Mouse (Mus musculus): ENCODE measurements around the gene Col1a1.
A peak's percentile ranks its signal among the peaks of the same experiment; 100 is the strongest.
"Not testable (repeated sequence)": the region's sequence is repeated elsewhere in the genome, so short reads cannot be mapped to it uniquely, and the experiment has no call there.

Col1a1 gene

DNA sequence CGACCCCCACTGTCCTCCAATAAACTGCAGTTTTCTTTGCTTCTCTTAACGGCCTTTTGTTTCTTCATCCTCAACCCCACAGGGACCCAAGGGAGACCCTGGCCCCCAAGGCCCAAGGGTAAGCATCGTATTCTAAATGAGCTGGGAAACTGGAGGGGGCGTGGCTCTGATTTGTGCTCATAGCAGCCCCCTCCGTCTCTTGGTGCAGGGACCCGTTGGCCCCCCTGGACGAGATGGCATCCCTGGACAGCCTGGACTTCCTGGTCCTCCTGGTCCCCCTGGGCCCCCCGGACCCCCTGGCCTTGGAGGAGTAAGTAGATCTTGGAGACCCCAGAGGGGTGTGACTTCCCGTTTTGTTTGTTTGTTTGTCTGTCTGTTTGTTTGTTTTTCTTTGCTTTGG is 2.3 kb downstream of the Col1a1 start:
- DNase-seq, result no peak

DNA sequence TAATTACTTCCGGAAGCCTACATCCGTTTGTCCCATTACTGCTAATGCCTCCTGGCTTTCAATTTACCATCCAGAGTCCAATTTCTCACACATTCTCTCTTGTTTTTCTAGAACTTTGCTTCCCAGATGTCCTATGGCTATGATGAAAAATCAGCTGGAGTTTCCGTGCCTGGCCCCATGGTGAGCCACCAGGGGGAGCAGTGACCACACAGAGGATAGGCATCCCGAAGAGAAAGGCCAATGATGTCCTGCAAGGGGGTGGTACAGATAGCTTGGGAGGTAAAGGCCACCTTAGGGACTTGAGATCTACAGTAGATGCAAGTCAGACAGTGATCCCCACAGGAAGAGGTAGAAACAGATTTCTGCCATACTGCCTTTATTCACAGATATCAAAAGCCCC is 3.3 kb downstream of the Col1a1 start:
- DNase-seq, result peak; percentile 89 to 90

DNA sequence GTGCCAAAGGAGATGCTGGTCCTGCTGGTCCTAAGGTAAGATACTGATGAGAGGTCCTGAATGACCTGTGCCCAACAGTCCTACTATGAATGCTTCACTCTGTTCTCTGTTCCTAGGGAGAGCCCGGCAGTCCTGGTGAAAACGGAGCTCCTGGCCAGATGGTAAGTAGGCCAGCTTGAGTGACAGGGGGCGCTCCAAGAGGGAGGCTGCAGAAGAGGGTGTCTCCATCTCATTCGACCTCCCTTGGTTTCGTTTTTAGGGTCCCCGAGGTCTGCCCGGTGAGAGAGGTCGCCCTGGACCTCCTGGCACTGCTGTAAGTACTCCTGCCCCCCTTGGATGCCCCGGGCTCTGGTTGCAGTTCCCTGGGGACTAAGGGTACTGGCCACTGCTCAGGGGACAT is 5.1 kb downstream of the Col1a1 start:
- DNase-seq, result no peak

DNA sequence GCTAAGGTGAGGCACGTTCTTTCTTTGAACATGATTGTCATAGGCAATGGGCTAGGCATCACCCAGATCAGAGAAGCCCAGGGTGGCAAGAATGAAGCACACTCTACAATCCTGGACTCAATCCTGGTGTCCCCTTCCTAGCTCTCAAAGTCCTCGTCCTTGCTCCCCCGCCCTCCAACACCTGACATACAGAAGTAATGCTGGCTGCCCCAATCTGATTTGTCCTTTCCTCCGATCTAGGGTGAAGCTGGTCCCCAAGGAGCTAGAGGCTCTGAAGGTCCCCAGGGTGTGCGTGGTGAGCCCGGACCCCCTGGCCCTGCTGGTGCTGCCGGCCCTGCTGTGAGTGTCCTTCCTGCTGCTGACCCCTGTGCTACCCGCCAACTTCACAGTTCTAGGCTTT is 5.8 kb downstream of the Col1a1 start:
- no peak for DNase-seq

DNA sequence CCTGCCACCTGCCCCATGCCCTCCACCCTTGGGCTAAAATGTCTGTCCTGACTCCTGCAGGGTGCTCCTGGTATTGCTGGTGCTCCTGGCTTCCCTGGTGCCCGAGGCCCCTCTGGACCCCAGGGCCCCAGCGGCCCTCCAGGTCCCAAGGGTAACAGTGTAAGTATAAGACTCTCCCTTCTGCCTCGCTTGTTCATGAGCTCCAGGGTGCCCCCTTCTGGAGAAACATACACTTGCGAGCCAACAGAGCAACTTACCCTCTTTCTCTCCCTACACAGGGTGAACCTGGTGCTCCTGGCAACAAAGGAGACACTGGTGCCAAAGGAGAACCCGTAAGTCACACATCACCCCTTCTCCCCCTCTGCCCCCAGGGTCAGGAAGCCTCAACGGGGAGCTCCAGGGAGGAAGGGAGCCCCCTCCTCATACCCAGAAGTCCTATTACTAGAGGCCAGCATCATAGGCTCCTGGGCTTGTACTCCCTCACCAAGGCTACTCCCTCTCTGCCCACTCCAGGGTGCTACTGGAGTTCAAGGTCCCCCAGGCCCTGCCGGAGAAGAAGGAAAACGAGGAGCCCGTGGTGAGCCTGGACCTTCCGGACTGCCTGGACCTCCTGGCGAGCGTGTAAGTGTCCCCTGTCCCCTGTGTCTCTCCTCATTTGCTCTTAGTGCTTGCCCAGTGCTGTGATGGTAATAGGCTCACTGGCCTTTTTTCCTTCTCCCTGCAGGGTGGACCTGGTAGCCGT is 6.4 kb downstream of the Col1a1 start:
- peak; percentile 63 to 70 for DNase-seq

DNA sequence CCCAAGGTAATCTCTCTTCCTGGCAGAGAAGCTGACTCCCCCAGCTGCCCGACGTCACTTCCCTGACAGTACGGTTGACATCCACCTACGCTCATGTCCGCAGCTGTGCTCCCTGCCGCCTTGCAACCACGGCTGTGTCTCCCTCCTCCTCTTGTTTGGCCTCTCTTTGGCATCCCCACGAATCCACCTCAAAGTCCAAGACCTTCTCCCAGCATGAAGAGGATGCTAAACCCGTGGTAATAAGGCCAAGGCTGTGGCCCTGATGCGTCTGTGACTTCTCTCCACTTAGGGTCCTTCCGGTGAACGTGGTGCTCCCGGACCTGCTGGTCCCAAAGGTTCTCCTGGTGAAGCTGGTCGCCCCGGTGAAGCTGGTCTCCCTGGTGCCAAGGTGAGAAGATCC is 7.0 kb downstream of the Col1a1 start:
- no peak for DNase-seq

DNA sequence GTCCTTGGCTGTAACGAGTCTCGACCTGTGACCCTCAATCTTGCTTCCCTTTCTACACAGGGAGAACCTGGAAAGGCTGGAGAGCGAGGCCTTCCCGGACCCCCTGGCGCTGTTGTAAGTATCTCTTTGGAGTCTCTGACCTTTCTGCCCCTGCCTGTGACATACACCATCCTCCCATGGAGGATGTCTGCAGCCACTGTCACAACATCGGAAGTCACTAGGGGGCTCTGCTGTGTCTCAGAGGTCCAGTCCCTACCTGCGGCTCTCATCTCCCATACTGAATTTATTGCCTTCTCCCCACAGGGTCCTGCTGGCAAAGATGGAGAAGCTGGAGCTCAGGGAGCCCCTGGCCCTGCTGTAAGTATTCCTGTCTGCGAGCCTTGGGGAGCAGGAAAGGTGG is 8.3 kb downstream of the Col1a1 start:
- DNase-seq, result no peak

DNA sequence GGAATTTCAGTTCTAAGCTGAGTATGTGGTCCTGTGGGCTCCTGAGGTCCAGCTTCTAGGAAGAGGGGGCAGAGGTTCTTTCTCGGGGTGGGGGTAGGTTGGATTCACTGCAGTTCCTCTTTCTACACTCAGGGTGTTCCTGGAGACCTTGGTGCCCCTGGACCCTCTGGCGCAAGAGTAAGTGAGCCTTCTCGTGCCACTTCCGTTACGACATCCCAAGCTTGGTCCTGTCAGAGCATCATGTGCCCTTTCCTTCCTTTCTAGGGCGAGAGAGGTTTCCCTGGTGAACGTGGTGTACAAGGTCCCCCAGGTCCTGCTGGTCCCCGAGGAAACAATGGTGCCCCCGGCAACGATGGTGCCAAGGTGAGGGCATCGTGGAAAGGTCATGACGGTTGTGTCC is 9.2 kb downstream of the Col1a1 start:
- no peak for DNase-seq

DNA sequence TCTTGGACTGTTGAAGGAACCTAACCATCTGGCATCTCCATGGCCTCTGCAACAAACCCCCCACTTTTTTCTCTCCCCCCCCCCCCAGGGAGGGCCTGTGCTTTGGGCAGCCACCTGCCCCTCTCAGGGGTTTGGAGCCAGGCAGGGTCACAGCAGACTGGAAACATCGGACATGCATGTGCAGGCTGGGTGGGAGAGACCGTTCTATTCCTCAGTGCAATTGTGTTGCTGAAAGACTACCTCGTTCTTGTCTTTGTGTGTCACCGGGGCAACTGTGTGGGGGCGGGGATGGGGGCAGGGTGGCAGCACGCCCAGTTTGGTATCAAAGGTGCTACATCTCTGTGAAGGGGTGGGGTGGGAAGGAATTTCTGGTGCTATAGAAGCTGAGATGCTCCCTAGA is 16.1 kb downstream of the Col1a1 start:
- no peak for DNase-seq

DNA sequence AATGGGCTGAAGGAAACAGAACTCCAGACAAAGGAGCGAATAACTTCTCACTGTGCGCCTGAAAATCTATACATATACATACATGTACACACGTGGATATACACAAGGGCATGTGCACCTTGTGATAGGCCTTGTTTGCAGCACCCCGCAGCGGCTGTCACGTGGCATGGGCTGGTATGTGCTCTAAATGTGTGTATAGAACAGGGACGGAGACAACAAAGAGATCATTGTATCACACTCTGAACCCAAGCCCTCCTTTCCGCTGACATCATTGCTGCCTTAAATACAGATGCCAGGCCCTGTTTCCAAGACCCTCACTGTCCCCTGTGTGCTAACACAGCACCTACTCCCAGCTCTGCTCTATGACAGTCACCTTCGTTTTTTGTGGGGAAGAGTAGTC is 19.1 kb downstream of the Col1a1 start:
- no peak for DNase-seq

DNA sequence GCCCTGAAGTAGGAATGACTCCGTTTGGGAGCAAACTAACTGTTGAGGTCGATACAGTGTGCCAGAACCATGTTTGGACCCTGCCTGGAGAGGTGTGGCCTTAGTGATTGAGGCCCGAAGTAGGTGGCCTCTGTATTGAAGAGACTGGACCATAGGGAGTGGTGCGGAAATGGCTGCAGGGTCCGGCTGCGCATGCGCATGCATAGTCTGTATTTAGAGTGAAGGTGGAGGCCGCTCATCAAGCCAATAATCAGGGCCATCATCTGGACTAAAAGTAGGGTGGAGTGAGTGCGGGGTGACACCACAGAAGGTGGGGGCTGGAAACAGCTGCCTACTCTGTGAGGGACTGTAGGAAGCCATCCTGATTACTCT is 21.7 kb downstream of the Col1a1 start:
- DNase-seq, result peak; percentile 41 to 57

DNA sequence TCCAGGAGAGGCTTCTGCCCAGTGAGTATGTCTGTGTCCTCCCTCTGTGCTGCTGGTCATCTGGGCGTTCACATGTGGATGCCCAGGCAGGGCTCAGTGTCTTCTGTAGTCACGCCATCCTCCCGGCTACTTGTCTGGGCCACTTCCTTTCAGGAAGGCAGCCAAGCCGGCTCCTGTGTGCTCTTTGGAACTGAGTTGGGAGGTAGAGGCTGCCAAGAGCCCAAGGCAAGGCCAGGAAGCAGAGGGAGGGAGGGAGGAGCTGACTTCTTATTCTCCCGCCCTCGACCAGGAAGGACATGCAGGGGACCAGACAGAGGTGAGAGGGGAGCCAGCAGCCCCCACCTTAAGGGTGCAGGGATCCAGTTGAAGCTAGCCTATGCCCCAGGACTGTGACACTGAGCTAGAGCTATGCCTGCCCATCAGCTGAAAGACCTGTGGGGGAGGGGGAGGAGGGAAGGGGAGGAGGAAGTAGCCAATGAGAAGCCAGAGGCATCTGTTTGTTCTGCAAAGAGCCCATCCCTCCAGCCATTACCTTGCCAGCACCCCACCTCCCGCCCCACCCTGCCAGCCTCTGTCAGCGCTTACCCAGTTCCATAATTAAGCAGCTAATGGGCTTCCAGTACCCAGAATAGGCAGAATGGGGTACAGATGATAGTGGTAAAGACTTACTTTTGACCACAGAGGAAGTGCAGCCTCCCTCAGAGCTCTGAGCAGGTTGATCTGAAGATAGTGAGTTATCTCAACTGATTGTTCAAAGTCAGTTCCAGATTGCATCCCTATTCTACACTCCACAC is 22.2 kb downstream of the Col1a1 start:
- DNase-seq, result peak; percentile 70 to 82

DNA sequence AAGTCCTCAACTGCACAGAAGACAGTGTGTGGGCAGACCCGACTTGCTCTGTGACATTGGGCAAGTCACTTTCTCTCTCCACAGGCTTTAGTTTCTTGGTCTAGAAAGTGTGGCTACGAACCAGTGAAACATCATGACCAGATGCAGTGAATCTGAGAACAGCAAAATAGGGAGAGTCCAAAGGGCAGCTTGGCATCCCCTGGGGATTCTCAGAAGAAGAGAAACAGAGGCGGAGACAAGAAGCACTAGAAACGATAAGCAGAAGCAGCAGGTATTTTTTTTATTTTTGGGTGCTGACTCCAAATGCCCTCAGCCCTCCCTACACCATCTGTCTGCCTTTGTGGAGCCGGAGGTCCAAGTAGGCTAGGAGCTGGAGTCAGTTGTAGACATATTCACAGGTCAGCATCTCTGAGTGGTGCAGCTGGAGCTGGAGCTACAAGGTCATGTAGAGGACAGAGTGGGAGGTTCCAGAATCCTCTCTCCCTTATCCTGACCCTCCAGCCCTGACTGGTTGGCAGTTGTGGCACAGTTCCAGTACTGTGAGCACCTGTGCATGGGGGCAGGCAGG is 26.6 kb downstream of the Col1a1 start:
- DNase-seq, result no peak

DNA sequence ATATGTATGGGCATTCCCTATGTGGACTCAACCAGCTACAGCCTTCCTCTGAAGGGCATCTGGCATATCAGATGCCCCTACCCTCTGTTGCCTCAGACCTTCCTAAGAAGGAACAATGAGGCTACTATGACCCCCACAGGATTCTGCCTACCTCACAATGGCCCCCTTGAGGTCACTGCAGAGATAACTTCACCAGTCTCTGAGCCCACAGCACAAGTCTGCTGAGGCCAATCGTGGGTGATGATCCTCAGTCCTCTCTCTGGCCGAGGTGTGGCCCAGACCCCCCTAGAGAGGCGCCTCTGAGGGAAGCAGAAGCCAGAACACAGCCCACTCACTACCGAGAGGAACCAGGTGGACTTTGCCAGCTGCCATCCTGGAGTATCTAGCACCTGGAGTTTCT is 31.4 kb downstream of the Col1a1 start, which contains the start of gene Hils1:
Hils1 (plus strand) TSS at position 175 of the 400 bp plus-strand sequence.
- no peak for DNase-seq

DNA sequence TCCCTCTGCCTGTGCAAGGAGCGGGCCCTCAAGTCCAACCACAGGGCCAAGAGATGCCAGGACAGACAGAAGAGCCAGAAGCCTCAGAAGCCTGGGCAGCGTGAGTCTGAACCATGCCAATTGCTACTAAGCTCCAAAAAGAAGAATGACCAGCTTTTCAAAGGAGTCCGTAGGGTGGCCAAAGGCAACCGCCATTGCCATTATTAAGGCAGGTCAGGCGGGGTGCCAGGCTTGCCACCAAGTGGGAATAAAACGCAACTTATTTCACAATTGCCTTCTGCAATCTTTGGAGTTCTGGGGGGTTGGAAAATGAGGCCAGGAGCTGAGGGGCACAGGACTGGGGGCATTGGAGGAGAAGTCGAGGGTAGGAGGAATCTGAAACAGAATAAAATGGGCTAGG is 32.2 kb downstream of the Col1a1 start:
- DNase-seq, result no peak

DNA sequence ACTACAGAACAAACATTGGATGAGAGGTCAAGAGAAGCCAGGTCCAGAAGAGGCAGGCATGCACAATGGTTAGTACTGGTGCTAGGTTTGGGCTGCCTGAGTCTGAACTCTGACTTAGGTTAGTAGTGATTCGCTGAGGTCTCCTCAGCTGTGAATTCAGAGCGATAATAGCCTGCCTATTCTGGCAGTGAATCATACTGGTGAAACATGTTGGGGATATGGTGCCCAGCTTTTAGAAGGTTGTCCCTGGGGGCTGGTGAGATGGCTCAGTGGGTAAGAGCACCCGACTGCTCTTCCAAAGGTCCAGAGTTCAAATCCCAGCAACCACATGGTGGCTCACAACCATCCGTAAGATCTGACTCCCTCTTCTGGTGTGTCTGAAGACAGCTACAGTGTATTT is 33.7 kb downstream of the Col1a1 start:
- not testable (repeated sequence) for DNase-seq

DNA sequence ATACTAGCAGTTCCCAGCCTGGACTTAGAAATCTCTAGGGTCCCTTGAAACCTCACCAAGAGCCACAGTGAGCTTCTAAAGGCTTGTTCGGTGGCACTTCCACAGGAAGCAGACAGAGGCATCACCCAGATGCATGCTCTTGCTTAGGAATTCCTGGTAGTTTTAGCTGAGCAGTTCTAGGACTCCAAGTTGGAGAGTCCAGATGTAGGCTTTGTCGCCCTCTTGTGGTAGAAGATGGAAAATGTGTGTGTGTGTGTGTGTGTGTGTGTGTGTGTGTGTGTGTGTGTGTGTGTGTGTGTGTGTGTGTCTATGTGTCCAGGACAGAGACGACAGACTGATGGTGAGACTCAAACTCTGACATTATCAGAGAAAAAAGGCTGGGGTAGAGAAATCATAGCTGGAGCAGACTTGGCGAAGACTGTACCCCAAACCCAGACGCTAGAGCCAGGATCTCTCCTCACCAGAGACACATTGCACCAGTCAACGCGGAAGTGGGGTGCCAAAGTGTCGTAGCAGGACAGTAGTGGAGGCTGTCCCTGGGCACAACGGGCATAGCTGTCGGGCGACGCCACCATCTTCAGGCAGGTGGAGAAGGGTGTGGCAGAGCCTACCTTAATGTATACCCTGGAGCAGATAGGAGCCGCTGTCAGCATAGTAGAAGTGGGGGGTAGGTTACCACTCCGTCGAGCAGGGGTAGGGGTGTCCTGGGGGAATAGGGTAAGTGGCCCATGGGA is 34.4 kb downstream of the Col1a1 start:
- DNase-seq, result peak; percentile 86 to 88

DNA sequence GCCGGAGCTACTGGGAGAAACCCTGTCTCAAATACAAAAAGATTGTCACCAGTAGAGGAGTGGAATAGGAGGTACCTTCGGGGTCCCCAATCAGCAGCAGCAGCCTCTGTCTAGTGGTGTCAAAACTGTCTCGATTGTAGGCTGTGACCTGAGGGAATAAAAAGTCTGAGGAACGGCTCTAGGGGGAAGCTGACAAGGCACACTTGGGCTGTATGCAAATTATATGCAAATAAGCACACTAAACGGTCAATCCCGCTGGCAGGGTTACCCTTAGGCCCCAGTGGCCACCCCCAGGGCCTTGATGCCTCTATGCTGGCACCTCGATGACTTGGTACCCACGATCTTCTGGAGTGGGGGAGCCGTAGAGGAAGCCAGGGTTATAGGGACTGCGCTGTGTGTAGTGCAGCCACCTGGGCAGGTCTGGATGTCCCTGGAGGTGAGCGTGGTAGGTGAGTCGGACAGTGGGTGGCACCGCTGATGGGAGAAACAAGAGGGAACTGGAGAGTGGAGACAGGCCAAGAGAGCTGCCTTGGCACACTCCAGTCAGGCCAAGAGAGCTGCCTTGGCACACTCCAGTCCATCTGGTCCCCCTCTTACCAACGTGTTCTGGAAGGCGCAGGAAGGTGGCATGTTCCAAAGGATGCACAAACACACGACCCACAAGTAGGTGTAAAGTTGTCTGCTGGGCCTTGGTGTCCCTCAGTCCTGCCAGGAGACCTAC is 36.0 kb downstream of the Col1a1 start:
- DNase-seq, result no peak

DNA sequence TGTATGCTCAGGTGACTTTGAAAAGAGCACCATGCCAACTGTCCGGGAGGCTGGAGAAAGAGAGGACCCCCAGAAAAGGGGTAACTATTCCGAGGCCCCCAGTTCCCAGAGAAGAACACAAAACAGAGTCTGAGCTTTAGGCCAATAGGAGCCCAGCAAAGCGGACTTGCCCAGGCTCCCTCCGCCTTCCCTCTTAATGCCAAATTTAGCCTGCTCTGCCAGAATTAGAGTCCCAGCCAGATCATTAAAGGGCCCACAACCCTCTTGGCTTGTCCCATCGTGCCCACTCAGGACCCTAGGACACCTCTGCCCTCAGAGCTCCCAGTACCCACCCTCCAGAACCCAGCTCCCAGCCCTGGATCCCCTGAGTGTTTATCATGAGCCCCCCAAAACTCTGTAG is 36.9 kb downstream of the Col1a1 start:
- no peak for DNase-seq

DNA sequence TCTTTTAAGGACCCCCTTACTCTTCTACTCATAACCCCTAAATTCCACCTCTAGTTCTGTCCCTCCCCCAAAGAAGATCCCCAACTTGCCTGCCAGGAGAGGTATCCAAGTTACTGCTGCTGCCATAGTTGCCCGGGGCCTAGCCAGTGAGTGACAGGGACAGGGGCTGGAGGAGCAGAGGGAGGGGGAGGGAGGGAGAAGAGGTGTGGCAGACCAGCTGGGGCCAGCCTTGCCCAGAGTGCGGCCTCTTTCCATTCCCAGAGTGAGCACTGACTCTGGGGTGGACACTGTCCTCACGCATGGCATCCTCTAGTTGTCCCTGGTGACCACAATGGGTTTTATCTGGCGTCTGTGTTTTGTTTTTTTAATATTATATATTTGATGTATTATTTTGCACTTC is 37.3 kb downstream of the Col1a1 start:
- DNase-seq, result no peak

DNA sequence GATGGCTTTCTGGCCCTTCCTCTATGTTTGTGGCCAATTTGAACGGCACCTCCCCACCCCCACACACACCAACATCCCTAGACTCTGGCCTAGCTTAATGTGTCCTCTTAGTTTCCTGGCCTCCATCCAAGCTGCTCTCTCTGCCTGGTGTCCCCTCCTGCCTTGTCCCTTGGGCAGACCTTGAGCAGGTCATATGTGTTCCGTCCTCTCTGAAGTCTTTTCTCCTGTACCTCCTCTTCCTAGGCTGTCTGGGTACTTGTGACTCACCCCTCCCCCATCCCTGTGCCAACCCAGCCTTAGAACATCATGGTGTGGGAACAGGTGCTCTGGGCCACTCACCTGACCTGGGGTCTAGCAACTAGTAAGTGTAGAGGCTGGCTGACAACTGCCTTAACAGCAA is 38.9 kb downstream of the Col1a1 start:
- no peak for DNase-seq

DNA sequence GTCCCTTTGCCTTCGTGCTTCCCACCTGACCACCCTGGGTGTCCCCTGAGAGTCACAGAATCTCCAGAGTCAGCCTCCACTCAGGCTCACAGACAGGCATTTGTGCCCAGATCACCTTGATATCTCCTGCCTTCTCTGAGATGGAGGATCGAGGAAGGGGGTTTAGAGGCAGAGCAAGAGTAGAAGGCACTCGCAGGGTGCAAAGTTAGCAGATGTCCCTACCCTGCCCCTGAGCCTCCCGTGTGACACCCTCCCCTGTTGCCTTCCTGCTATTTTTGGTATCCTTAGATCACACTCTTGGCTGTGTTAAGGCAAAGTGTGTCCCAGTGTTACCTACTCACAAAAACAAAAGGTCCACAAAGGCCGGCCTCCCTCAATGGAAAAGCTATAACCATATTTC is 40.2 kb downstream of the Col1a1 start, which contains the start of gene Sgca:
Sgca (minus strand) TSS at position 129 of the 400 bp plus-strand sequence.
- DNase-seq, result no peak
